Mouse (Mus musculus): ENCODE measurements around the gene Fam151a. TPM values are rescaled to one million over a fixed set of nuclear protein-coding genes. Genes with fewer than 3 reads are reported as not detected.

The Fam151a gene
- polyA plus RNA-seq (2012; rRNA removed): 265 and 295 TPM in 2 replicates

DNA sequence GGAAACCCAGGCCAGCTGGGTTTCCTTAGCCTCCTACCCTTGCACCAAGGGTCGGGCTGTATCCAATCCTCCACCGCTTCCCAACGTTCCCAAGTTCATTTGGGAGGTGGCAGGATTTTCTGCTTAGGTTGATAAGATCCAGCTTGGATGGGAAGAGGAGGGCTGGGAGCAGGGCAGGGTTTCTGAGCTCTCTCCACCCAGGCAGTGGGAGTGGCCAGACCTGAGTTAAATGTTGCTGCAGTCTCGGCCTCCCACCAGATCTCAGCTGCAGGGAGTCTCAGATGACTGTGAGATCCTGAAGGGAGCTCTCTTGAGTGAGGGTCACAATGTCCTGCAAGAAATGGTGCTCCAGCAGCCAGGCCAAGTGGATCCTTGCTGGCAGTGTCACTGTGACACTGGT lies at the start of gene Fam151a:
TSS of gene Fam151a (plus strand) at position 254 of the 400 bp plus-strand sequence.
- Histone ChIP-seq H3K27me3 (replicated peaks; ENCODE audit: control insufficient read depth, insufficient read depth, low read length) (no peaks in the 10 kb centered on the region), H3K4me3 (ENCODE audit: insufficient read depth, low read depth, low read length) (peak within 1 kb of the TSS; percentile 67), H3K27ac (ENCODE audit: insufficient read depth, low read depth, low read length) (0 out of 2 replicates have a peak within 1 kb of the TSS, but pooled peaks have one; percentile 7), H3K36me3 (ENCODE audit: control insufficient read depth, insufficient read depth, low read length) (no peaks in the 10 kb centered on the region), H3K4me1 (ENCODE audit: control insufficient read depth, insufficient read depth, low read length) (peaks cover 2% of the 10 kb centered on the region; the same call in 1 of the 2 replicates)
- 44% methylated on average over 4 of the region's 4 CpGs for WGBS
- peak; percentile 87 for TF ChIP-seq POLR2A (IDR thresholded peaks at IDR 0.05; ENCODE audit: low read depth, low read length)
- TF ChIP-seq CTCF (conservative IDR thresholded peaks at IDR 0.05; ENCODE audit: insufficient read depth, insufficient read length, low read depth, low read length): no peak
- peak; percentile 76 for DNase-seq

DNA sequence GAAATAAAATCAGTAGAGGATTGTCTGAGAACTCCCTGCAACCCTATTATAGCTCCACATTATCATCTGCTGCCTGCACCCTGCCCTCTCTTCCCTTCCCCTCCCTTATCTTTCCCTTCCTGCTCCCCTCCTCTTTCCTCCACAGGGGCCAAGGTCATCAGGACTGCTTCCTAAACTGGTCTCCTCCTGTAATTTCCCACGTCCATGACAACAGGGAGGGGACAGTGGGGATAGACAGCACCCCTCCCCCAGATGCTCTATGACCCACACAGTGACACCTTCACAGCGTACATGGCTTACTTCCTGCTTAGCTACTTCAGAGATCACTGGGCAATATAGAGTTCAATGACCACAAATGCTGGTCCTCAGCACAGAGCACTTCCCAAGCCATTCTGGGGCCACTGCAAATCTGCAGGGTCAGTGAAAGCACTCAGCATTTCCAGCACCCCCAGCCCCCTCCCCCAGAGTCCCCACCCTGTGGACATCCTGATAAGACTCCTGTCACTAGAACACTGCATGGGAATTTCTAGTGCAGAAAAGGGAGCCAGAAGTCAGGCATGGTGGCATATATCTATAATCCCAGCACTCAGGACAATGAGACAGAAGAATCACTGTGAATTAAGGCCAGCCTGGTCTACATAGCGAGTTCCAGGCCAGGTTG lies 44.9 kb upstream of the Fam151a start:
- no peaks in the 10 kb centered on the region for H3K27me3 ChIP-seq (replicated peaks; ENCODE audit: control insufficient read depth, insufficient read depth, low read length)
- no peak overlapping the region for H3K4me3 ChIP-seq (ENCODE audit: insufficient read depth, low read depth, low read length)
- H3K4me1 ChIP-seq (ENCODE audit: control insufficient read depth, insufficient read depth, low read length): no peaks in the 10 kb centered on the region
- TF ChIP-seq CTCF (conservative IDR thresholded peaks at IDR 0.05; ENCODE audit: insufficient read depth, insufficient read length, low read depth, low read length) (no peak), POLR2A (IDR thresholded peaks at IDR 0.05; ENCODE audit: low read depth, low read length) (no peak)
- no peak overlapping the region for H3K27ac ChIP-seq (ENCODE audit: insufficient read depth, low read depth, low read length)
- 47% methylated on average over 3 of the region's 3 CpGs for WGBS
- no peaks in the 10 kb centered on the region for H3K36me3 ChIP-seq (ENCODE audit: control insufficient read depth, insufficient read depth, low read length)
- no peak for DNase-seq

GRCm38 (mm10) chr4:106693841-106694430 lies 39.8 kb upstream of the Fam151a start:
- H3K4me1 ChIP-seq (ENCODE audit: control insufficient read depth, insufficient read depth, low read length): no peaks in the 10 kb centered on the region
- no peak for DNase-seq
- H3K27ac ChIP-seq (ENCODE audit: insufficient read depth, low read depth, low read length): no peak overlapping the region
- no peak for TF ChIP-seq POLR2A (IDR thresholded peaks at IDR 0.05; ENCODE audit: low read depth, low read length)
- TF ChIP-seq CTCF (conservative IDR thresholded peaks at IDR 0.05; ENCODE audit: insufficient read depth, insufficient read length, low read depth, low read length): no peak
- H3K36me3 ChIP-seq (ENCODE audit: control insufficient read depth, insufficient read depth, low read length): no peaks in the 10 kb centered on the region
- 82% methylated on average over 15 of the region's 15 CpGs for WGBS
- no peak overlapping the region for H3K4me3 ChIP-seq (ENCODE audit: insufficient read depth, low read depth, low read length)
- no peaks in the 10 kb centered on the region for H3K27me3 ChIP-seq (replicated peaks; ENCODE audit: control insufficient read depth, insufficient read depth, low read length)

DNA sequence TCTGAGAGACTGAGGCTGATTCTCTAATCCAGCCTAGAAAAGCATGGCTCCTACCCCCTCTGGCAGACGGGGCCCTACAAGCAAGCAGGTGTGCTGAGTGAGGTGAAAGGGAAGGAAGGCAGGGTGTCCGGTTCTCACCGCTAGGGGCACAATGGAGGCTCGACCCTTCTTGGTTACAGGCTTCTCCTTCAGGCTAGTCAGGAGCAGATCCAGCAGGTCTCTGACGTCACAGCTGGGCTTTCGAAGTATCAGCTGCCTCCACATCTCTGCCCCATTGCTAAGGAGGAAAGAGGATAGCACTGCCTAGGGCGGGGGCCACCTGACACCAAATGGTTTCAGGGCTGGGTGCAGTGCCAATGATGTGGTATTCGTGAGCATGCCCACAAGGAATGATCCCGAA lies 33.7 kb upstream of the Fam151a start:
- H3K27ac ChIP-seq (ENCODE audit: insufficient read depth, low read depth, low read length): no peak overlapping the region
- no peak overlapping the region for H3K4me3 ChIP-seq (ENCODE audit: insufficient read depth, low read depth, low read length)
- TF ChIP-seq POLR2A (IDR thresholded peaks at IDR 0.05; ENCODE audit: low read depth, low read length): no peak
- peak; percentile 72 for TF ChIP-seq CTCF (conservative IDR thresholded peaks at IDR 0.05; ENCODE audit: insufficient read depth, insufficient read length, low read depth, low read length)
- H3K27me3 ChIP-seq (replicated peaks; ENCODE audit: control insufficient read depth, insufficient read depth, low read length): no peaks in the 10 kb centered on the region
- no peaks in the 10 kb centered on the region for H3K4me1 ChIP-seq (ENCODE audit: control insufficient read depth, insufficient read depth, low read length)
- no peaks in the 10 kb centered on the region for H3K36me3 ChIP-seq (ENCODE audit: control insufficient read depth, insufficient read depth, low read length)
- WGBS: 19% methylated on average over 9 of the region's 9 CpGs
- DNase-seq: peak; percentile 42

DNA sequence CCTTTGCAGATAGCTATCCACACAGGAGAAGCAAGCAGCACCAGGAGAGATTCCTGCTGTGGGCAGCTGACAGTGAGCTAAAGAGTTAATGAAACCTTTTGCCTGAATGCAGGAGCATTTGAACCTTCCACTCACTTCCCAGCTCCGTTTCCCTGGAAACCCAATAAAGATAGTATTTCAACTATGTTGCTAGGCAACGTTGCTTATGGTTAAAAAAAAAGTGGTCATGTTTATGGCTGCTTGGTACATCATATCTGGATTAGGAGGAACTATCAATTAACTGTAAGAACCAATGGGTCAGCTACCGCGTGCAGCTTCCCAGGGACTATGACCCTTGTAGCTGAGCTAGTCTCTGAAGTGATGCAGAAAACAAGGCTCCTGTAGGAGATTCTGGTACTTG lies 32.9 kb upstream of the Fam151a start:
- DNase-seq: no peak
- Histone ChIP-seq H3K36me3 (ENCODE audit: control insufficient read depth, insufficient read depth, low read length) (no peaks in the 10 kb centered on the region), H3K4me1 (ENCODE audit: control insufficient read depth, insufficient read depth, low read length) (no peaks in the 10 kb centered on the region), H3K27ac (ENCODE audit: insufficient read depth, low read depth, low read length) (no peak overlapping the region), H3K27me3 (replicated peaks; ENCODE audit: control insufficient read depth, insufficient read depth, low read length) (no peaks in the 10 kb centered on the region), H3K4me3 (ENCODE audit: insufficient read depth, low read depth, low read length) (no peak overlapping the region)
- TF ChIP-seq POLR2A (IDR thresholded peaks at IDR 0.05; ENCODE audit: low read depth, low read length): no peak
- TF ChIP-seq CTCF (conservative IDR thresholded peaks at IDR 0.05; ENCODE audit: insufficient read depth, insufficient read length, low read depth, low read length): no peak
- 43% methylated on average over 4 of the region's 4 CpGs for WGBS

- 68% methylated on average over 10 of the region's 10 CpGs for WGBS
- H3K4me1 ChIP-seq (ENCODE audit: control insufficient read depth, insufficient read depth, low read length): no peaks in the 10 kb centered on the region
- no peak overlapping the region for H3K4me3 ChIP-seq (ENCODE audit: insufficient read depth, low read depth, low read length)
- no peak for DNase-seq
- TF ChIP-seq CTCF (conservative IDR thresholded peaks at IDR 0.05; ENCODE audit: insufficient read depth, insufficient read length, low read depth, low read length) (no peak), POLR2A (IDR thresholded peaks at IDR 0.05; ENCODE audit: low read depth, low read length) (no peak)
- H3K36me3 ChIP-seq (ENCODE audit: control insufficient read depth, insufficient read depth, low read length): no peaks in the 10 kb centered on the region
- H3K27ac ChIP-seq (ENCODE audit: insufficient read depth, low read depth, low read length): no peak overlapping the region
- no peaks in the 10 kb centered on the region for H3K27me3 ChIP-seq (replicated peaks; ENCODE audit: control insufficient read depth, insufficient read depth, low read length)
Measured at GRCm38 (mm10) chr4:106703956-106704355, 29.7 kb upstream of the Fam151a start.

GRCm38 (mm10) chr4:106704416-106704815 lies 29.3 kb upstream of the Fam151a start:
- H3K27me3 ChIP-seq (replicated peaks; ENCODE audit: control insufficient read depth, insufficient read depth, low read length): no peaks in the 10 kb centered on the region
- H3K27ac ChIP-seq (ENCODE audit: insufficient read depth, low read depth, low read length): no peak overlapping the region
- H3K4me1 ChIP-seq (ENCODE audit: control insufficient read depth, insufficient read depth, low read length): no peaks in the 10 kb centered on the region
- H3K4me3 ChIP-seq (ENCODE audit: insufficient read depth, low read depth, low read length): no peak overlapping the region
- TF ChIP-seq CTCF (conservative IDR thresholded peaks at IDR 0.05; ENCODE audit: insufficient read depth, insufficient read length, low read depth, low read length) (no peak), POLR2A (IDR thresholded peaks at IDR 0.05; ENCODE audit: low read depth, low read length) (no peak)
- H3K36me3 ChIP-seq (ENCODE audit: control insufficient read depth, insufficient read depth, low read length): no peaks in the 10 kb centered on the region
- WGBS: 42% methylated on average over 11 of the region's 11 CpGs
- peak; percentile 69 for DNase-seq

Data from kidney, adult 2 months (tissue).